Mouse (Mus musculus): ENCODE data around the gene Anks4b.
A peak's percentile ranks its signal among the peaks of the same experiment; 100 is the strongest.

Anks4b gene

DNA sequence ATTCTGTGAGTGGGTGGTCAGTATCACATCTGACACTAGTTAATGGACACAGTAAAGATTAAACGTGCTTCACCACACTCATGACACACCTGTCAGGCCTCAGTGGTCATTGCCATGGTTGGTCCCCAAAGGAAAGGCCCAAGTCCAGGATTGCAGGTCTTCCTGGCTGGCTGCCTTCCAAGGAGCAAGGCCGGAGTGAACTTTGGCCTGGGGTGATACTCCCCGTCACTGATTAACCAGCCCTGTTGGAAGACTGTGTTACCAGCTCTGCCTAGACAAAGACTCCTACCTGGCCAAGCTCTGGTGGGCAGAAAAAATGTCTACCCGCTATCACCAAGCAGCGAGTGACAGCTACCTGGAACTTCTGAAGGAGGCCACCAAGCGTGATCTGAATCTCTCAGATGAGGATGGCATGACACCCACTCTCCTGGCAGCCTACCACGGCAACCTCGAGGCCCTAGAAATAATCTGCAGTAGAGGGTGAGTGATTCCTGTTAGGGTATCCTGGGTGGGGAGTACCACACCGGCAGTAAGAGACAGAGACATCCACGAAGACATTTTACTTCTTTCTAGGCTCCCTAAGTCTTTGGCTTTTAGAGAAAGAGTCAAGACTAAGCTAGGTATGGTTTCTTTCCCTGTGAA, at the start of gene Anks4b:
TSS of gene Anks4b (plus strand) at position 256 of the 642 bp plus-strand sequence.
- DNase-seq (ENCODE audit: low spot score): no peak

DNA sequence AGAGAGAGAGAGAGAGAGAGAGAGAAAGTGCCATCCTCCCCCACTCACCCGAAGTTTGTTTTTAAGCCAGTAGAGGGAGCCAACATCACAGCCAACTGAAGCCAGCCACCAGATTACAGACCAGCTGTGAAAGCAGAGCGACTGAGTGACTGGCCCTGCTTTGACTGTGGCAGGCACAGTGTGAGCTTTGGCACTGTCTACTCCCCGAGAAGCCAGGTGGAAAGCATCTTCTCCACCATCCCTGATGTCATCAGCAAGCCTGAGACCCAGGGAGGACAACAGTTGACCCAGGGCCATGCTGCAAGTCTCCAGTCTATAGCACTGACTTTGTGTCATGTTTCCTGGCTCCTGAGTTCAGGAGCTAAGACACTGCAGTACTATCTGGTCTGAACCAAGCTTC, 48.8 kb upstream of the Anks4b start:
- peak; percentile 83 for DNase-seq (ENCODE audit: low spot score)

DNA sequence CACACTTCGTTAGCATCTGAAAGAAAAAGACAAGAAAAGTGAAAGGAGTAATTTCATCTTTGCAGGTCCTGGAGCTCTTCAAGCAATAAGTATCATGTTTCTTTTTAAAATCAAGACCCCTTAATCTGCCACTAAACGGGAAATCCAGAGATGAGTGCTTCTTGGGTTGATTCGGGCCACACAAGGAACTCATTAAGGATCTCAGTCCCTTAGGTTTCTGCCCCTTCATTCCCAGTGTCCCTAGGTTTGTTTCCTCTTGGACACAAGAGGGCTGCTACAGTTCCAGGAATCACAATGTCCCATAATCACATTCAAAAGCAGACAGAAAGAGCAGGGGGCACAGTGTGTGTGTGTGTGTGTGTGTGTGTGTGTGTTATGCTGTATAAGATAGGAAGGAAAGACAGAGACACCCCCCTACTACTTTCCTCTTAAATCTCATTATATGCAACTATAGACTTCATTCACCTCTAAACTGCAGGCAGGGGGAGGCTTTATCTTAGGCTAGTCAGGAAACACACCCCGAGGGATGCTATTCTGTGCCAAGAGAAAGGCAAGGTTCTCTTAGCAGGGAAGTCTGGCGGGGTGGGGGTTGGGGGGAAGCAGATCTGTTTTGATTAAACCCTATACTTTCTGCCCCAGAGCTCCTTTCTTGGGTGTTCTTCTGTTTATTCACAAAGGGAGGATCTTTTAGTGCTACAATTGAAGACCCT, 46.5 kb upstream of the Anks4b start:
- peak; percentile 57 for DNase-seq (ENCODE audit: low spot score)

DNA sequence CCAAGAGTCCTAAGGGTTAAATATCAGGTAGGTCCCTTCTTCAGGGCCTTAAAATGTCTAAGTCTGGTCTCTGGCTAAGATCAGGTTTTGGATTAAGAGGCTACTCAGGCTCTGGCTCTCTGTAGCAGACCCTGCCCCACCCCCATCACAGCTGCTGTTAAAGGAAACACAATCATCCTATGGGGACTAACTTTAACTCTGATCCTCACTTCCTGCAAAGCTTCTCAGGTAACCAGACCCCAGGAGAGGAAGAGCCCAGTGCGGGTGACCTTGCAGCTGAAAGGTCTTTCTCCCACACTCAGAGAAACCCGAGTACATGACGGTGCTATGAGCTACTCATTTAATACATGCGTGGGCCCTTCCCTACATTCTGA, 46.0 kb upstream of the Anks4b start:
- peak; percentile 49 for DNase-seq (ENCODE audit: low spot score)

DNA sequence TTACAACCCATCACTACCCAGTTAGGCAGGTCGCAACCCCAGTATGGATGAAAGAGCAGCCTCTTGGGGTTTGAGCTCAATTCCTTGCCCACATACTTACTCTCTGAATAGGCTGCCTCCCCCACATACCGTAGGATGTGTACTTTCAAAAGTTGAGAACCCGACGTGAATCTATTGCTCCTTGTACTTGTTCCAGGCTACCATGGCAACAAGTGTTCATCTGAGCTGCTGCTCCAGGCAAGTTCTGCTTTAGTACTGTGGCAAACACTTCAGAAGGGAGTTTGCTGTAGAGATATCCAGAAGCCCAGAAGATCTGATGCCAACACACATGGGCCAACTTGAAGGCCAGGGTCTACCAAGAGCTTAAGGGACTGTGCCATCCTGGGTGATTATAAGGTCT, 44.7 kb upstream of the Anks4b start:
- DNase-seq (ENCODE audit: low spot score): no peak

DNA sequence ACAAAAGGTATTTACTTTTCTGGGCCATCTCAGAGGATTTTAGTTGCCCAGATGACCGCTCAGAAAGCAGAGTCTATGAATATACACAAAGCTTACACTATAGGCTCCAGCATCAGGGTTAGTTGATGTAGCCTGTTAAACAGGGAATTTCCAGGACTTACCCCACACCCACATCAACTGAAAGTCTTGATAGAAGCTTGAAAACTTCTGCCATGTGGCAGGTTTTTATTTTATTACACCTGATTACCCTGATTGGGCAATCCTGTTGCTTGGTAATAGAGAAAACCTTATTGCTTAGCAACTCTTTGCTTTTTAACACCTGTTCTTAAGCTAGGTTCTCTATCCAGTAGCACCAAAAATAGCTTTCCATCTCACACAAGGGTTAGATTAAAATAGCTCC, 30.9 kb upstream of the Anks4b start:
- DNase-seq (ENCODE audit: low spot score): no peak

DNA sequence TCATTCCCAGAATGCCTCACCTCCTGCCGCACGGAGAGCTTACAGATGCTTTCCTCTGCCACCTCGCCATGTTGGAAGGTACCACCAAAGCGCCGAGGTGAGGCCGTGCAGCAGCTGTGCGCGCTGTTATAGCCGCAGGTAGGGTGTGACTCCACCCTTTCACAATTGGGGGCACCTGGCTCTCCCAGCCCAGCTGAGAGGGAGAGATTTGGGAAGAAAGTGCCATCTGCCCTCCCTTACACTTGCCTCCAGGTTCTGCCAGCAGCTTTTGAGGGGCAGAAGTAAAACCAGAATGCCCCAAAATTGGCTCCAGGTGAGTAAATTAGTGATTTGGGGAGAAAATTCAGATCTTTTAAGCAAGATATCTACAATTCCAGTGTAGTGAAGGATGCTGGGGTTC, 28.5 kb upstream of the Anks4b start, which contains the start of gene Zp2:
TSS of gene Zp2 (minus strand) at position 101 of the 400 bp plus-strand sequence.
- no peak for DNase-seq (ENCODE audit: low spot score)

DNA sequence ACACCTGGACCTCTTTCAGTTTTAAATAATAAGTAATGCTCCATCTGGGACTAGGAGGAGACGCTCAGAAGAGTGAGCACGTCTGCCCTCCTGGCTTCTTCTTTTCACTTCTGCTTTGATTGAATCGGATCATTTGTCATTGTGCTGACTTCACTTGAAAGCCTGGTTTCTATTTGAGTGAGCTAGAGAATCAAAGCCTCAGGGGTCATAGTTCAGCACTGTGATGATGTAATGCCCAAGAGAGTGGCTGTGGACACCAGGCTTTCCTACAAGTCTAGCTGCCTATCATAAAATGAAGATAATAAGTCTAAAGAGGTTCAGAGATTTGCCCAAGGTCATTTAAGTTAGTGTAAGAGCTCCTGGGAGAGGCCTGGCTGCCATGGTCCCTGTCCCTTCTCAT, 23.4 kb upstream of the Anks4b start:
- peak; percentile 67 for DNase-seq (ENCODE audit: low spot score)

DNA sequence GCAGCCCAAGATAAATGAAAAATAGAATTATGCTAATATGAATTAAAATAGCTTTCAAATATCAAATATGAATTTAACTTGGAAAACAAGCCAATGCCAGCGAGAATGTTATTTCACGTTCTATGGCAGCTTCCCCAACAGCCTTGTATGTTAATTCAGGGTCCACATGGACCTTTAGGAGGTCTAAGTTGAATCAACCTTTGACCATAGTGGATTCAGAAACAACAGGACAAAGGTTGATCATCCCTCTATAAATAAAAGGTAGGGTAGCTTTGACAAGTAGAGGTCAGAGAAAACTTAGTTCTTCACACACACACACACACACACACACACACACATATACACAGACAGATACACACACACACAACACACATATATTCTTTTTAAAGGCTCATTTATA, 22.8 kb upstream of the Anks4b start:
- no peak for DNase-seq (ENCODE audit: low spot score)

DNA sequence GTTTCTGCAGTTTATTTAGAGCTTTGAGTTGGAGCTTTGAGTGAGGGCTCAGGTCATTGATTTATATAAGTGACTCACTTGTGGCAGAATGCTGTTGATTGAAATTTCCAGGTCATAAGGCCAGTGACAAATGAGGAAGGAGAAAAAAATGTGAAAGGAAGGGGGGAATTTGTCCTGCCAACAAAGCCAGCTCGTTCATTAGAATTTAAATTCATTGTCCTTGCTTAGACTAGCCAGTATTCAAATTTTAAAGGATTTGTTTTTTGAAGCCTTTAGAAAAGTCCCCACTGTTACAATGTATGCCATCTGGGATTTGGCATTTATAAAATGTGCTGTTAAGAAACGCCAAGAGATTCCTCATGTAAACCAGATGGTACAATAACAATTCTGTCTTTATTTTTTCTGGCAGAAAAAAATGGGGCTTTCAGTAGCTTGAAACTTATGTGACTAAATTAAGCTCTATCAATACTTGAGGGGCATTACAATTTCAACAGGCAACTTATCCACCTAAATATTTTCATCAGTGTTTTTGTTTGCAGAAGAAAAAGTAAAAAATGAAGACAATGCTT, 16.7 kb upstream of the Anks4b start:
- peak; percentile 20 for DNase-seq (ENCODE audit: low spot score)

DNA sequence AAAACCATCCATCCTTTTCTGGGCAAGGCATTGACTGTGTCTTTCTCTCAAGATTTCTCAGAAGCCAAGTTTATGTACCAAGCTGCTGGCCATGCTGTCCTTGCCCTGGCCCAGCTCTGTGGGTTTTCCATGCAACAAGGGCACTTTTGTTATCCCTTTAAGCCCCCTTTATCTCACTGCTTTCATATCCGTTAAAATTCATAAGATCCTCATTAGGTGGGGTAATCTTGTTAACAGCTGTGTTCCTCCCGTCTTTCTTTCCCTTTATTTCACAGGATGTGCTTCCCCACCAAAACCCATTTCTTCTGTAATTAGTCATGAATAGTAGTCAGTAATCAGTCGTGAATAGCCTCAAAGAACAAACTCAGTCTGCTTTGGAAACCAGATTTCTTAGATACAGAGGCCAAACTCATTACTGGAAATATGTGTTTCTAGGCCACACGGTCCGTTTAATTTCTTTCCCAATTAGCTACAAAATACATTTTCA, 16.0 kb upstream of the Anks4b start:
- no peak for DNase-seq (ENCODE audit: low spot score)

DNA sequence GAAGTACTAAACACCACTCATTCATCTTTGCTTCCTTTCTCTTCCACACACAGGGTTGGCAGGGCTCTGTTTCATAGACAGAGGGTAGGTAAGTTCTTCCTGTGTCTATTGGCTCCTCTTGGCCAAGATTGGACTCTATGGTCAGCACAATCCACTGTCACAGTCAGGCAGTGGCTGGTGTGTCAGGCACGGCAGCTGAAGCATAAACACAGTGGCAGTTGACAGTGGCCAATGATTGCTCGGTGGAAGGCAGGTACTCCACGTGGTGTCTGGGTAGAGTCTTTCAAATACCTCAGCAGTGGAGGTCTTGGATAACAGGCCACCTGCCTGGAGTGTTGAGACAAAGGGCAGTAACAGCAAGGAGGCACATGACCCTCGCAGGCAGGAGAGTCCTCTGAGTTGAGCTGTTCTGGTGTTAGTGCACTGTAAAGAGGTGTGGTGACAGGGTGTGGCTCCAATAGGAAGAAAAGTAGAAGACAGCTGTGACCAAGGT, 15.5 kb upstream of the Anks4b start:
- no peak for DNase-seq (ENCODE audit: low spot score)

DNA sequence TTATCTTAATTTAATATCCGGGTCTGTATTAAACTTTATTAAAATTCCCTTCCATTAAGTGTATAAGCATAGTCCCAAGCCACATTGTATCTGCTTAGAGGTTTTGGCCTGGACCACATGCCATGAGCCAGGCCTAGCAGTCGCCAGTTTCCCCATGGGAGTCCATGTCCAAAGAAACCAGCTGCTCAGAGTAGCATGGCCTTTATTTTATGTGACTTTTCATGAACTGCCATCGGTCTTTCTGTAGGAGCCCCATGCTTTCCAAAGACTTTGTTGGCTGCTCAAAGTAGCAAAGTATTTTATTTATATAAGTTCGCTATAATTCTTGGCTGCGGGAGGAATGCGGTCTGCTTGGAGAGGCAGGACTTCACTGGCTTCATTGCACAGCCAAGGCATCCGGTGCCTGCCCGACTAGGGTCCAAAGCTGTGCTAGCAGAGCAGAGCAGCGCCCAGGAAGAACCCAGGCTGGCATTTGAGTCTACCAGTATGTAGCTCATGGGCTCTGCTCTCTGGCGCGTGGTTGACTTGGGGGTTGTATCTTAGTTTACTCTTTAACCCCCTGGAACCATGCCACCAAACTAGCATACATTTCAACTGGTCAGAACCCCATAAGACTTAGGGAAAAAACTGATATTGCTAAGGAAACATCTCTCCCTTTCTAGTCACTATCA, 9.9 kb upstream of the Anks4b start:
- DNase-seq (ENCODE audit: low spot score): no peak

DNA sequence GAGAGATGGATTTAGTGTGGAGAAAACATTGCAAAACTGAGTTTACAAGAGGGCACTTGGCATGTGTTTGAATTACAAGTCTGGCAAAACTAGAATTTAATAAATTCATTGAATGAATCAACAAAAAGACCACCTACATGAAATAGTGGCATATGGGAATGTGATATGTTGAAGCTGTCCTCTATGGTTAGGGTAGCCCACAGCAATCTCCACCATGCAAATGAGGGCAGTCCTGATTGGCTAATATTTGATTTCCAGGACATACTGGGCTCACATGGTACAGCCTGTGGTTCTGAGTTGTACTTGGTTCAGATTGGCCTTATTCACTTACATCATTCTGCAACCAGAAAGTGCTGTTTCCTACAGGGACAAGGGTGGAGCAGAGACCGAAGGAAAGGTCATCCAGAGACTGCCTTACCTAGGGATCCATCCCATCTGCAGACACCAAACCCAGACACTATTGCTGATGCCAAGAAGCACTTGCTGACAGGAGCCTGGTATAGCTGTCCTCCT, 1.4 kb upstream of the Anks4b start:
- DNase-seq (ENCODE audit: low spot score): no peak

DNA sequence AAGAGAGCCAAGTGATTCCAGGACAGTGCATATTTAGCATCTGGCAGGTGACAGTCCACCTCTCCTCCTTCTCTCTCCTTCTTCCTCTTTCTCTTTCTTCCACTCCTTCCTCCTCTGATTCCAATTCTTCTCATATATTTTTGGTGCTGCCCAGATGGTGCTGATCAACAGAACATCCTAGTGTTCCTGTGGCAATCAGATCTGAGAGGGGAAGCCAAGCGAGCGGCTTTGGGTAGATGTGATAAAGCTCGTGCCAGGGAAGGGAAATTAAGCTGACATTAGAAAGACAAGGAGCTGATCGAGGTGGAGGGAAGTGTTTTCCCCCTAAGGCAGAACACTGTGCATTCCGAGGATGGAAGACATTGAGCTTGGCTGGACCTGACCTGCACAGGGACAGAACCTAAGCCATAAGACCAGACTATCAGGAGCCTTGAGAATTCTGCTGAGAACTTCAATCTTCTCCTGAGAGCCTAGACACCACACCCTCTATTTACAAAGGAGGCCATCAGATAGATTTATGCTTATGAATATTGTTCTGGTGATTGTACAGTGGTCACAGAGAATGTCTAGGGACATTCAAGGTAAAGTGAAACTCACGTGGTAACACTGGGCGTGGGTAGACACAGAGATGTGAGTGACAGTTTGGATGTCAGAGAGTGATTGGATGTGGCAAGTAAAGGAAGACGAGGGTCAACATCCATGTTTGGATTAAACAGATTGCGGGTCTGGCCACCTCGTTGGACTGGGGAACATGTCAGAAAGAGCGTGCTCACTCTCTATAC, 1.3 kb downstream of the Anks4b start:
- DNase-seq (ENCODE audit: low spot score): no peak

DNA sequence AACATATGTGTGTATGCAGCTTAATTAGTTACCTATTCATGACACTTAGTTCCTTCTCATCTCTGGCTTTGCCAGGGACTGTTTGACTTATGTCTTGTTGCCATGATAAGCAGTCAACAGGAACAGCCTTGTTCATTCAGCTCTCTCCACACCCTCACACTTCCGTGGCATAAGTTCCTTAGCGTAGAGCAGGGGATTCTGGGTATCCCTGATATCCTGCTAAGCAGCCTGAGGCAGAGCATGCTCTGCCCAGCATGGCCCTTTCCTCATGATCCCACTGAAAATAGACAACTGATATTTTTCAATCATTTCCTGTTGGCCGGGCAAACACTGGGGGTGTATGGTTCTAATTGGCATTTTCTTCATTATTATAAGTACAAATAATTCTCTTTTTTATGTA, 4.0 kb downstream of the Anks4b start:
- no peak for DNase-seq (ENCODE audit: low spot score)

DNA sequence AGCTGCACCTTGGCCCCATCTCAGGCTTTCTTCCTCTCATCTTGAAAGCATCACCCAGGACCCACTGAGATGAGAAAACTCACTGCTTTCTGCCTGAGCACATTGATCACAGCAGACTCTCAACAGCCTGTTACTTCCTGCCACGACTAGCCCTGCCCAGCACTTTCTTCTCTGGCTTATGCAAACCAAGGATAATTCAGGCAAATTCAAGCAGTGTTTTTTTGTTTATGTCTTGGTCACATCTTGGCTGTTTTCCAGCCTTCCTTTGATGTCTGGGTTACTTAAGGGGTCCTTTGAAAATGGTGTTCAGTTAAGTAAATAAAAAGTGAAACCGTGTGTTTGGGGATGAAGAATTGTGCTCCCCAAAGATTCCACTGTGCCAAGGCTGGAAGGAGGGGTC, 5.3 kb downstream of the Anks4b start:
- DNase-seq (ENCODE audit: low spot score): no peak

DNA sequence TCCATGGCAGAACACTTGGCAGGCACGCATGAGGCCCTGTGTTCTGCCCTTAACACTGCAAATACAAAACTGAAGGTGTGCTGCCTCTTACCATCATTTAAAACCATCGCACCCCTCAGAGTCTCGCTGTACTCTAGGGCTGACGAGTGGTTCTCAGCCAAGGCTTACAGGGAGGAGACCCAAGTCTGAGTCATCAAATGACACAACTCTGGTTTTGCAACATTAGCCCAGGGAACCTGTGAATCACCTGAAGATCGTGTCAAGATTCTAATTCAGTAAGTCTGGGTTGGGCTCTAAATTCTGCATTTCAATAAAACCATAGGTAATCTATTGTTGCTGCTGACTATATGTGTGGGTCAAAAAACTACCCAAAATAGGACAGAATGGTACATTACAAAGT, 6.9 kb downstream of the Anks4b start:
- DNase-seq (ENCODE audit: low spot score): no peak

DNA sequence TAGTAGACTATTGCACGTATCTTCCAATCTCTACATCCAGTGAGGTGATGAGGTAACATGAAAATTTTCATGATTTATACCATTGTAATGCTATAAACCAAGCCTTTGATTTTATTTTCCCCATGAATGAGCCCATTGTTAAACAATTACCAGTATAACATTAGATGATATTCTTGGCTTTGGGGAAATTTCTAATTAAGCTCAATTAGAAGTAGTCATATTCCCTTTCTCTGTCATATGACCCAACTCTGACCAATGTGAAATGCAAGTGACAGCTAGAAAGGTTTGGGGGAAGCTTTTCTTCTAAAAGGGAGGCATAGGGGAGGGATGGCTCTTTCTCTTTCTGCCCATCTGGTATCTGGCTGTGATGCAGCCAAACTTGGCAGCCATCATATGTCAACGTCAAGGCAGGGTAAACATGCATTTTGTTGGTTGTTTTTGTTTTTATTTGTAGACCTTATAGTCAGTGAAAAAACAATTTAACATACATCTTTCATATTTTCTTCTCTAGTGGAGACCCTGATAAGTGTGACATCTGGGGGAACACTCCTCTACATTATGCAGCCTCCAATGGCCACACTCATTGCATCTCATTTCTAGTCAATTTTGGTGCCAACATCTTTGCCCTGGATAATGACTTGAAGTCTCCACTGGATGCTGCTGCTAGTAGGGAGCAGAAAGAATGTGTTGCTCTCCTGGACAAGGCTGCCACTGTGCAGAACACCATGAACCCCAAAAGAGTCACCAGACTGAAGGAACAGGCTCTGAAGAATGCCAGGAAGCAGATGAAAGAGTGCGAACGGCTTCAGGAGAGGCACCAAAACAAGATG, 8.0 kb downstream of the Anks4b start:
- no peak for DNase-seq (ENCODE audit: low spot score)

DNA sequence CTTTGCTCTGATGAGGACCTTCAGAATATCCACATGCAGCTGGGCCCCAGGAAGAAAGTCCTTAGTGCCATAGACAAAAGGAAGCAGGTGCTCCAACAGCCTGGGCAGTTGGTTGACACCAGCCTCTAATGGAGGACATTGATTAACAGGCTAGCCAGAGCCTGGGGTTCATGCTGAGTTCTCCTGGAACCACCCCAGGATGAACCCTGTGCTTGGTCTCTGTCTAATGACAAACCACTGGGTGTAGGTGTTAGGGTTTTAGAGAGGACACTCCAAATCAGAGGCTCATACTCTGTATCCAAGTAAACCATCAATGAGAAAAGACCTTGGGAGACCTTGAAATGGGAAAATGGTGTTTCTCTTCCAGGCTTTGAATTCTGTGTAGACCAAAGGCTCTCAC, 9.2 kb downstream of the Anks4b start:
- no peak for DNase-seq (ENCODE audit: low spot score)

DNA sequence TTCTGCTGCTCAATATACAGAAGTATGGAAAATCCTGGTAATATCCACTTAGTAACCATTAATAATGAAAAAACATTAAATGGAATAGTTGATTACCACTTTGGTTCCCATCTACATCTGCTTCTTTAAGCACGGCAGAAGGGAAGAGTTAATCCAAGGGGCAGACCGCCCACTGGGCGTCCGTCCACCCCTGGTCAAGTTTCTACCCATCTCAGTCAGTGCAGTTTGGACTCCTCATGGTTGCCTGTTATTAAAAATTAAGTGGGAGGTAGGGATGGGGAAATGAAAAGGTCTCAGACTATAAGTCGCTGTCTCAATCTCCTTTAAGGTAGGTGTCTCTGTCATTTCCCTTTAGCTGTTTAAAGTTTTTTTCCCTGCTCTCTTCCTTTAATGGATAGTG, 15.3 kb downstream of the Anks4b start:
- no peak for DNase-seq (ENCODE audit: low spot score)

All from embryo, embryonic 10 days (tissue).